Mouse (Mus musculus) small intestine, adult 2 months (tissue): ENCODE measurements around the gene Capg.

ENCODE experiments used
- CTCF ChIP-seq: fragments of 200-500 bp; IDR thresholded peaks from 2 replicates; pipeline ENCODE4 v1.5.1; 2012; ENCODE audit warnings: low read depth, mild to moderate bottlenecking, control low read depth, inconsistent platforms, low read length, moderate library complexity, mixed read lengths; ENCODE audit not compliant: insufficient replicate concordance, insufficient read length; ENCODE audit errors: extremely low read depth
- POLR2A ChIP-seq: fragments of 200-500 bp; IDR thresholded peaks from 2 replicates; pipeline ENCODE4 v1.6.1; 2012; ENCODE audit warnings: low read depth, mild to moderate bottlenecking, control low read depth, inconsistent platforms, low read length, moderate library complexity

DNA sequence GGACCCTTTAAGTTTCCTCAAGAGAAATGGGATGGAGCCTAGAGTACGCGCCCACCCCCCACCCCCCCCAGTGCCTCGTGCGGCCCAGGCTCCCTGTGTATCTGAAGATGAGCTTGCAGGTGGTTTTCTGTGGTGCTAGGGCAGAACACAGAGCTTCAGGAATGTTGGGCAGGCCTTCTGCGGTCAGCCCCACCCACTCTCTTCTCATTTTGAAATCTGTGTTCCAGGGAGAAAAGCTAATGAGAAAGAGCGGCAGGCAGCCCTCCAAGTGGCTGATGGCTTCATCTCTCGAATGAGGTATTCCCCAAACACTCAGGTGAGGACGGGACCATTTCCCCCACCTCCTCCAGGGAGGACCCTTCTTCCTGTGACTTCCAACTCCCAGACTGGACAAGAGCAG lies 16.6 kb downstream of the Capg start:
- TF ChIP-seq CTCF (no peak), POLR2A (no peak)
